Mouse (Mus musculus) urinary bladder, postnatal 4 days (tissue): ENCODE data around the gene Tpst1.

Experiments used
- DNase-seq, 2 experiments: peaks; one replicate each; pipeline ENCODE4 v3.0.0; 2021 to 2022; ENCODE audit warnings: low spot score in 2 of 2

The Tpst1 gene

DNA sequence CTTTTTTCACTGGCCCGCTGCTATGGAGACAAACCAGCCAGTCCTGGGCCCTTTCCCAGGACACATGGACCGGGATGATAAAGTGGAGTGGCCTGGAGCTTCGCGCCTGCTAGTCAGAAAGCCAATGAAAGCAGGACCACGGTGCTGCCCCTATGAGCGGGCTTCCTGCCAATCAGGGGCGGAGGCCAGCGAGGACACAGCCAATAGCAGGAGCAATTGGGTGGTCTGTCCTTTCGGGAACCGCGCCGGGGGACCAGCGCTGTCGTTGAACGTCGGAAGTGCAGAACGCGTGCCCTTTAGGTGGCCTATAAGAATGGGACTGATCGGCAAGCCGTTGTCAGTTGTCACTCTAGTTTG is 70.8 kb downstream of the Tpst1 start:
- DNase-seq = peak; percentile 80

DNA sequence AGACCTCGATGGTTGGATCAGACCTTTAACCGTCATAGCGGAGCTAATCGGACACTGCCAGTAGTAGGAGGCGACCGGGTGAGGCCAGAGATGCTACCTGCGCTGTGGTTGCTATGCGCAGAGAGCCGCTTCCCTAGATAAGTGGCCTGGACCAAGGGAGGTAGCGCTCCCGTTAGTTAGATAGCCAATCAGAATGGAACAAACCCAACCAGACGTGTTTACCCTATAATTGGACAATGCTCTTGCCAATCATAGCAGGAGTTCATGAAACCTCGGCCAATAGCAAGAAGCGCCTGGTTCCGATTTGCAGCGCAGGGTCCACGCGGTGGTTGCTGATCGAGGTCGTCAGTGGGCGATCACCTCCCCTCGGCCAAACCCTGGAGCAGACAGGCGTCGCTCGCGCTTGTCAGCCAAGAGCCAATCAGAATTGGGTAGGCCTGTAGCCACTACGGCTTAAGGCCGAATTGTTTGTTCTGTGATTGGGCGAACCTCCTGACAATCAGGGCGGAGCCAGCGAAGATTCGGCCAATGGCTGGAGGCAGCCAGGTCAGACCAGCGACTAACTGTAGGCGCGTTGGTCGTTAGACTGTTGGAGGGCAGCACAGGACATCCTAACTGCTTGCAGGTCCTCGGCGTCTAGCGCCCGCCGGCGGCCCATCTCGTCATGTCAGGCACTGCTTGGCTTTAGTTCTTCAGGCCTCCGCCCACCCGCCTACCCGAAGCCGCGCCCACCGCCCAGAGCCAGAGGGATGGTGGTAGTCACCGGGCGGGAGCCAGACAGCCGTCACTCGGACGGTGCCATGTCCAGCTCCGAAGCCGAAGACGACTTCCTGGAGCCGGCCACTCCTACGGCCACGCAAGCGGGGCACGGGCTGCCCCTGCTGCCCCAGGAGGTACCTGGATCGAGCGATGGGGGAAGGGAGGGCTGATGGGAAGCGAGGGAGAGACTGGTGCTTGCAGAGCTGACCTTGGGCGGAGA is 71.5 kb downstream of the Tpst1 start, which contains the start of gene Kctd7:
Kctd7 (plus strand) TSS at position 528 of the 979 bp plus-strand sequence.
- DNase-seq = peak; percentile 95

DNA sequence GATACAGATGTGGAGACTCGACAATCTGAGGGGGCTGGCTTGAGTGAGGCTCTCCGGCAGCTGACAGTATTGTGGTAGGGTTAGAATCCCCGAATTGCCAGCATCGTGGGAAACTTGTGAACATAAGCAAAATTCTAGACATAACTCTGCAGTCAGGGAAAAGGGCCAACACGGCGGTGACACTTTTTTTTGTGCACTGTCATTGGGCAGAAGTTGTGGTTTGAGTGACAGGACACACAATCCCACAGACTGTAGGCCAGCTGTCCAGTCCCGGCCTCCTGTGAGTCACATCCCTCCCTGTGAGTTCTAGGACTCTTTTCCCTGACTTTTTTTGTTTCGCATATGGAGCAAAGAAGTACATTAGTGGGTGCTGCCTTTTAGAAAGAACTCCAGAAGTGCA is 72.8 kb downstream of the Tpst1 start:
- DNase-seq = no peak

DNA sequence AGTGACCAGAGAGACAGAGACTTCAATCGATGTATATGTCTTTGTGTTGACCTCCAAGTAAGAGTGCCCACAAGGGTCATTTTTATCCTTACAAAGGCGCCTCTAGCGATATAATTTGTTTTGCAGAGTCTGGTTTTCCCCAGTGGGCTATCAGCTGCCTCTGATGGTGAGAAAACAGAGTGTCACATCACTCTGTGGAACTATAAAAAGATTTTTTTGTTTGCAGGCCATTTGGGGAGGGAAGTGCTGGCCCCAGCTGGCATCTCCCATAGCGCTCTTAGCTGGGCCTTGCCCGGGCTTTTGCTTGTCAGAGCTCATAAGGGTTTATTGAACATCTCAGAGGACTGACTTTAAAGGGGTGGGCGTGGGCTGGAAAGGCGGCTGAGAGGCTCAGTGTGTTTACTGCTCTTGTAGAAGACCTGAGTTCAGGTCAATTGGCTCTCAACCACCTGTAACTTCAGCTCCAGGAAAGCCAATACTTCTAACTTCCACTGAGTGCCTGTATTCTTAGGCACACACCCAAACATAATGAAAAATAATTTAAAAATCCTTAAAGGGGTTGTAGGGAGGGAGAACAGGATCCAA is 76.7 kb downstream of the Tpst1 start:
- no peak for DNase-seq

DNA sequence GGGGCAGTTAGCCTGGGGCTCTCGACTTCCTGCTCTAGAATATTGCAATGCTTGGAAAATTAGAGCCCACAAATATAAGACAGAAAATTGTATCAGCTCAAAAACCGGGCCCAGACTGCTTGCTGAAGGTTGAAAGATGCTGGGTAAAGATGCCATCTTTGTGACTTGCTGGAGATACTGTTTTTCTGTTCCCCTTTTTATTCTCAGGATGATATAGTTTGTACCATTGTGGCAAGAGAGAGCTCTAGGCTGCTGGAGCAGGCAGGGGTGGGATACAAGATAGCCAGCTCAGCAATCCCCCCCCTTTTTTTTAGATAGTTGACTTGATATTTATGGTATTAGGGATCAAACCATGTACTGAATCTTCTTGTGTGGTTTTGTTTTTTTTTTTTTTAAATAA is 81.2 kb downstream of the Tpst1 start:
- DNase-seq = no peak

DNA sequence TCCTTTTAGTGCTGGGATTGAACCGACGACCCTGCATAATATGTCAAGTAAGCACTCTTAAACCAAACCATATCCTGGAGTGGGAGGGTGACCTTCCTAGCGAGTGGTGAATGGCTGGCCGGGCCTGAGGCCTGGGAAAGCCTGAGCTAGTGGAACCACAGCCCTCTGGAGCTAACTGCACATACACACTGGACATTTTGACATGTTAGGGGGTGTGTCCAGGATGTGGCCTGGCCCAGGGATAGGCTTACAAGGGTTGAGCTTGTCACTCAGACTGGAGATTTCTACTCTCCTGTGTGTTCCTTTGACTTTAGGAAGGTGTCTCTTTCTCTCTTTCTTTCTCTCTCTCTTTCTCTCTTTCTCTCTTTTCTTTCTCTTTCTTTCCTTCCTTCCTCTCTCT is 85.4 kb downstream of the Tpst1 start:
- DNase-seq = no peak

DNA sequence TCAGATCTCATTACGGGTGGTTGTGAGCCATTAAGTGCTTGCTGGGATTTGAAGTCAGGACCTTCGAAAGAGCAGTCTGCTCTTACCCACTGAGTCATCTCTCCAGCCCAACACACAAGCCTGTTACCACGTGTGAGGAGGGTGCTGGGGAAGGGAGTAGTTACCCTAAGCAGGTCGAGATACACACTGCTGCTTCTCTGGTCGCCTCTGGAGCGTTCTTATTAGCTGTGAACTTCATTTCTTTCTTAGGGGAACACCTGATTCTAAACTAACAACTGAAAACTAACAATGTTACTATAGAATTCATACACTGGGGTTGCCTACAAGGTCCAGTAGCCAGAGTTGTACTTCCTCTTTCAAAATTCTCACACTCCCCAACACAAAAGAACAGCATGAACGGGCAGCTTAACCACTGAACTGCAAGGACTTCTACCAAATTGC is 86.7 kb downstream of the Tpst1 start:
- DNase-seq = no peak

DNA sequence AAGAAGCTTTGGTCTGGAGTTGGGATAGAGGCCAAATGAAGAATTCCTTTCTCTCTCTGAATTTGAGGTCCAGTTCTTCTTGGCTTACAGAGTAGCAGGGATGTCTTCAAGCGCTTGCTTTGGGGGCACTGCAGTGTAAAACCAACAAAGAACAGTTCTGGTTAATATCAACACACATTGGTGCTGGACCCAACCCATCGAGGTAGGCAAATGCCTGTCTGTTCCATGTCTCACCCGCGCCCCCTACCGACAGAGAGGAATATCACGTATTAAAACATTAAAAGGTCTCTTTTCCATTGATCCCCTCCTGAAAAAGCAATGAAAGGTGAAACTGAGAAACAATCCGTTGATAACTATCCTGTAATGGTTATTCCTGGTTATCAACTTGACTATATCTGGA is 90.5 kb downstream of the Tpst1 start:
- DNase-seq = peak; percentile 43 to 79

DNA sequence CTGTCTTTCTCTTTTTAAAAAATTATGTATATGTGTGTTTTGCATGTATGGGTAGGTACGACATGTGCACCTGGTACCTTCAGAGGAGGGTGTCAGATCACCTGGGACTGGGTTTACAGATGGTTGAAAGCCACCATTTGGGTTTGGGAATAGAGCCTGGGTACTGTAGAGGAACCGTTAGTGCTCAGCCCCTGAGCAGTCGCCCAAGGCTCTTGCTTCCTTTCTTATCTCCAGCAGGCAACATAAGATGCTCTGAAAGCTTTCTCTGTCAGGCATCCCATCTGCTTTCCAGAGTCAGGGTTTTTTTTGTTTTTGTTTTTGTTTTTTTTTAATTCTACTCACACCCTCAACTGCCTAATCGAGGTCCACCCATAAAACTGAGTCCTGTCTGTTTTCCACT is 92.1 kb downstream of the Tpst1 start:
- DNase-seq = no peak

DNA sequence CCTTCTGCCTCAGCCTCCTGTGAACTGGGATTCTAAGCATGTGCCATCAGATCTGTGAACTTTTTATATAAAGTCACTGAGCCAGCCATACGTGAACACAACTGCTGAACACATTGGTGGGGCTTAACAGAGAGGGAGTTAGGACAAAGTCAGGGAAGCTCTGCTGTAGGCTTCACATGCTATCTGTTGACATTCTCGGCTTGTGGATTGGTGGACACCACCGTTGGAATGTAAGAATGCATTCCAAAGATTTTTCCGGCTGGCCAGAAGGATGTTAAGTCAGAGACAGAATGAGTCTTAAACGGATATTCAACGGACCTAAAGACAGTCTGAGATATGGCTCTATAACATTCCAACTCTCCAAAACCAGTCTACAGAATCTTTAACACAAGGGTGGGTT is 96.0 kb downstream of the Tpst1 start:
- DNase-seq = no peak

DNA sequence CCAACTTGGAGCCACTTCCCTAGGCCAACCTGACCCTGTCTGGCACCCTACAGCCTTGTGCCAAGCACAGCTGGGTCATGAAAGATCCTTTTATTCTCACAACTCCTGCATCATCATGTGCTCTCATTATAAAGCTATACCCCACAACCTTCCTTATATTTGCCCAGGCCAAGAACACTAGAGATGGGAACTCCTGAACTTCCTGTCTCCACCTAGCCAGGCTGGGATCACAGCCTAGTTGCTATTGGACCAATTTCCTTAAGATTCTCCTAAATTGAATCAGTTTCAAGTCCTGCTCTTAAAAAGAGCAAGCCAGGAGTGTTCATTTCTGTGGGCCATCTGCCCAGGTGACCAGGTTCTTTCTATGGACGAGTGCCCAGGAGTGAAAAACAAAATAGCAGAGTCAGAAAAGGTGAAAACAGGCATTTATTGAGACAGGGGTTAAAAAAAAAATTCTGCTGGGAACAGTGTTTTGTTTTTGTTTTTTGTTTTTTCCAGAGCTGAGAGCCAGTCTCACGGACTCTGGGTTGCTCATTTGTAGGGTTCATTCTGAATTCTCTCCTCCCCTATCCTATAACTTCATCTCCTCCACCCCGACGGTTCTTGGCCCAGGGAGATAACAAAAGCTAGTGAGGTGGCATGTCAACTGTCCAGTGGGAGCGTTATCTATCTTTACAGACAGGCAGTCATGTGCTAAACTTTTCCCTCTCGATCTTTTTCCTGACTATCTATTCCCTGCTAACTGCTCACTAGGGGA is 97.7 kb downstream of the Tpst1 start:
- no peak for DNase-seq

DNA sequence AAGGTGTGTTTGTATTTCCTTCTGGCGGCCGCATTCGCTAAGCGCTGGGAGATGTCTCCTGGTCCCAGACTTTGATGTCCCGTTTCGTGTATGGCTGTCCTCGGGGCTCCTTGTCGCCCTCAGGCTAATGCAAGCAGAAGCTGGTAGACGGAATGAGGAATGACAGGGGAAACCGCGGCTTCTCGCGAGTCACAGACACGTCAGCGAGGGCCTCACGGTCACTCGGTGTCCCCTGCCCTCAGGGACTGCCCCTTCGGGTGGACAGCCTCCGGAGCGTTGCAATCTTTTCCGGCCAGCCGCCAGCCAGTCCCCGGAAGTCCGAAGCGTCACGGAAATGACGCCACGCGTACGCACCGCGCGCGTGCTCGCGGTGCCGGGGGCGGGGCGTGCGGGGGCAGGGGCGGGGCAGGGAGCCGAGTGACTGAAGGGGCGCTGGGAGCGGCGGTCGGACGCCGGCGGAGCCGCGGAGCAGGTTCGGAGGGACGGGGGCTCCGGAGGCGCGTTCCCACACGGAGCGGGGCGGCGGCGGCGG is 98.4 kb downstream of the Tpst1 start, which contains the start of gene Rabgef1:
Rabgef1 (plus strand) TSS at position 376 of the 532 bp plus-strand sequence.
- DNase-seq = peak; percentile 93 to 95

DNA sequence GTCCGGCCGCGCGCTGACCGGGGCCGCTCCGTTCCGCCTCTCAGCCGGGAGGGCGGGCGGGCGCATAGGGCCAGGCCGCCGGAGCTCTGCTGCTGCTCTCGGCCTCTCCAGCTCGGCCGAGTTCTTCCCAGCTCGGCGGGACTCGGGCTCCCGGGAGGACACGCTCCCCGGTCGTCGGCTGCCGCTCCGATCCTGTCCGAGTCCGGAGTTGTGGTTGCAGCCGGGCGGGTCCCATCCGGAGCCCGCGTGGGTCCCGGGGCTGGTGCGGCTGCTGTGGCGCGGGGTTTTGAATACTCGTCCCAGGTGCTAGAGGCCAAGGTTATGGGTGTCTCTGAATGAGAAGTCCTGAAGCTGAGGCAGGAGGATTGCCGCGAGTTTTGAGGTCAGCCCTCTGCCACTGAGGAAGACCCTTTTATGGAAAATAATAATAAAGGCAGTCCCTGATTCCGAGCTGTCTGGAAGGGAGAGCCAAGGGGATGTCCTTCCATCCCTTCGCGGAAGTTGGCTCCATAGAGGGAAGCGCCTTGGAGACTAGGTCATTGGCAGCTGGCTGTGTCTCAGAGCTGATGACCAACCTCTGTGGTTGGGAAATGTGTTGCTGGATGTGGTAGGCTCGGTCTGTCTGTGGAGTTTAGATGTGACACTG is 99.0 kb downstream of the Tpst1 start:
- DNase-seq = peak in 1 of 2 experiments; percentile 67

DNA sequence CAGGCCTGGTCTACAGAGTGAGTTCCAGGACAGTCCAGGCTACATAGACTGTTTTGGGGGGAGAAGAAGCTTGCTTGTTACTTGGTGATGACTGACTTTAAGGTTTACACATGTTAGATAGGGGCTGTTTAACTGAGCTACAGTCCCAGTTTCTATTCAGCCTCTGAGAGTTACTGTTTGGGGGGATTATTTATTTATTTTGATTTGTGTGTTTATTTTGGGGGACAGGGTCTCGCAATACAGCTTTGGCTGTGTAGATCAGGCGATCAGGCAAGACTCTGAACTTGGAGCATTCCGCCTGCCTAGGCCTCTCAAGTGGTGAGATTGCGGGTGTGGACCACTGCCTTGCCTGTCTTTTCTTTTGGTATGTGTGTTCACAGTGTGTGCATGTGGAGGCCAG is 99.9 kb downstream of the Tpst1 start:
- DNase-seq = no peak

DNA sequence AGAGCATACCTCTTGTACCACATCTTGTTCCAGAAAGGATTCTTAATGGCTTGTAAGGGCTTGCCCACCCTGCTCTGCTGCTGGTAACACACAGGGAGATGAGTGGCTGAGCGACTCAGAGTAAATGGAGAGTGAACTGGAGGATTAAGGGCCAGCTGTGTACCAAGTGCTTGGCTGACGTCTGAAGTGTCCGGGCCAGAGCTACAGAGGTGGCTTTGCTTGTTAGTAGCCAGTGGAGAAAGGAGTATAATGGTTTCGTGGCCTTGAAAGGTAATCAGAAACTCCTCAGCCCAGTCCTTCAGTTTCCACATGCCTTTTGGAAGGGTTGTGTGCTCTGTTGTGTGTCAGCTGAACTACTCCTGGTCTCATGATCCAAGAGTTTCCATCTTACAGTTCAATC is 104.7 kb downstream of the Tpst1 start:
- no peak for DNase-seq

DNA sequence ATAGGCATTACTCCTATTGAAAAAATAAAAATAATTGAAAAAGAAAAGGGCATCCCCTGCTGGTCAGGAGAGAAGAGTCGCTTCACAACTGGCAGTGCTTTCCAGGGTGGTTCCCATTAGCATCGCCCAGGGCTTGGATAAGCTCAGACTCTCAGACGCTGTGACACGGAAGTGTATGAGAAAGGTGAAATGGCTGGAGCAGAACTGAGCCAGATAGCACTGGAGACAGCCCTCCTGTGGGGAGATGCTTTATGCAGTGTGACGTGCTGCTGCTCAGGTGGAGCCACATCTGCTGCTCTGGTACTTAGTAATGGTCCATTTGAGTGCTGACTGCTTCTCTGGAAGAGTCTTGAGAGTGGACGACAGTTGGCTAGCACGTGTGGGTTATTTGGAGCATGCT is 107.2 kb downstream of the Tpst1 start:
- no peak for DNase-seq

DNA sequence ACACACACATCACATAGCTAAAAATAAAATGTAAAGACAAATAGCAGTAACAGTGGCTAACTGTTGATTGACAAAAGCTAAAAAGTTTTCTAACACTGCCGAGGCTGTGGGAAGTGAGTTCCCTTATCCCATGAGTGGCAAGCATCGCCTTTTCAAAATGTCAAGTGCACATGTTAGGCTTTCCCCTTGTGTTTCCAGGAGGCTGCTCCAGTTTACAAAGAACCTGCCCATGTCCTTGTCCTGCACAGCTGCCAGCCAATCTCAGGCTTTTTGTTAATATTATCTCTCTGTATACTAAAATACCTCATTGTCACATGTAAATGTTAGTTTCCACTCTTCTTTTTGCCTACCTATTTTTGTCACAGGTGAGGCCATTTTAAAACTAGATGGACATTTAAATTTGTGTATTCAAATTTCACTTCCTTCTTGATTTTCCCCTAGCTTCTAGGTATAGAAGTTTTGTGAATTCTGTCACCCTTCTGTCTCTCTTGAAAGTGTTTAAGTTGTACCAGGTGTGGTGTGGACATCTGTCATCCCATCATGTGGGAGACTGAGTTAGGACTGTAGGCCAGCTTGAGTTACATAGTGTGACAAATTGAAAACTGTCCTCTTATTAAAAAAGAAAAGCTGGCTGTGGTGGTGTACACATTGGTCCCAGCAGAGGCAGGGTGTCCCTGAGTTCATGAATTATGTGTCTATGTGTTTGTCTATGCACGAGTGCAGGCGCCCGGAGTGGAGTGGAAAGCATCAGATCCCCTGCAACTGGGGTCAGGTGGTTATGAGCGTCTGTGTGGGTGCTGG is 108.8 kb downstream of the Tpst1 start:
- no peak for DNase-seq

DNA sequence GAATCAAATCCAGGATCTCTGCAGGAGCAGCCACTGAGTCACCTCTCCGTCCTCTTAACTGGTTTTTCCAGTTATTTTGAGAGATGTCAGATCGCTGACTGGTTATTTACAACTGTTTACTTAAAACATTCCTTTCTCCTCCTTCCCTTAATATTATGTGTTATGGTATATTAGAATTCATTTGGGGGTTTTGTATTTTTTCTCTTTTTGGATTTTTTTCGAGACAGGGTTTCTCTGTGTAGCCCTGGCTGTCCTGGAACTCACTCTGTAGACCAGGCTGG is 109.4 kb downstream of the Tpst1 start:
- no peak for DNase-seq

DNA sequence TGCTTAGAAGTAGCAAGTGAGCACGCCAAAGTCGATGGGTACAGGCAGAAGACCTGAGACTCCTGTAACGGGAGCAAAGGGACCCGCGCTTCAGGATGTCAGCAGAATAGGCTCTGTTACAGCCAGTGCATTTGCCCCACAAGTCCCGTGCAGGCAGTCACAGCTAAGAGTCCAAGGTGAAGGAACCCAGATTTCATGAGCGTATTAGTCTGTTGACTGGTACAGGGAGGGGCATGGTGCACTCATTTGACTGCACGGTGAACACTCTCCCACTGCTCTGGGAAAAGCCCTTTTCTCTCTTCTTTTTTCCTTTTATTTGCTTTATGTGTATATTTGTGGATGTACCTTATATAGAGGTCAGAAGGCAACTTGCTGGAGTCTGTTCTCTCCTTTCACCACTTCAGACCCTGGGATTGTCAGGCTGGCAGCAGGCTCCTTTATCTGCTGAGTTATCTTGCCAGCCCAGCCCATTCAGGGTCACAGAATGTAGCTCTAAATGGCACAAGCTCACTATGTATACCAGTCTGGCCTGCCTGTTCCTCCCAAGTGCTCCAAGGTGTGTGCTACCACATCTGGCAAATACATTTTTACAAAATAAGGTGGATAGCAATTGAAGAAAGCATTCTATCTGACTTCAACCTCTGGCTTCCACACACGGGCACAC is 111.2 kb downstream of the Tpst1 start:
- no peak for DNase-seq

DNA sequence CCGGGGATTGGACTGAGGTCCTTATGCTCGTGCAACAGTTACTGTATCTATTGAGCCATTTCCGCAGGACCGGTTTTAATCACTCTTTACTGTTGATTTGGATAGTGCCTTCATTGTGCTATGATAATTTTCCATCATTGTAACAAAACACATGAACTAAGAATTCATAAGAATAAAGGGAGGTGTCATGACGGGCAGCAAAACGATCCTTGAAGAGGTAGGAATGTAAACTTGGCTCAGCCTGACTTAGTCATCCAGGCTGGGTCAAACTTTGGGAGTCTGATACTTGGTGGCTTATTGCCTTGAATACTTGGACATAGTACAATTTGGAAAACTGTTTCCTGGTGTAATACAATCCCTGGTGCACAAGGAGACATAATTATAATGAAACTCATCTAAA is 112.2 kb downstream of the Tpst1 start:
- DNase-seq = no peak
